Mouse (Mus musculus) kidney, adult 11 months (tissue): ENCODE measurements around the gene Odf2.

ENCODE experiments used
- DNase-seq: peaks from one replicate; pipeline ENCODE4 v3.0.0; 2022

Gene Odf2

GRCm38 (mm10) chr2:29940073-29940472 is 51.1 kb downstream of the Odf2 start:
- no peak for DNase-seq

GRCm38 (mm10) chr2:29940826-29941225 is 51.8 kb downstream of the Odf2 start:
- no peak for DNase-seq

- DNase-seq = peak; percentile 82
Observed at GRCm38 (mm10) chr2:29944723-29945122, 55.7 kb downstream of the Odf2 start.

- DNase-seq = no peak
Observed at GRCm38 (mm10) chr2:29948896-29949295, 59.9 kb downstream of the Odf2 start.

- no peak for DNase-seq
Observed at GRCm38 (mm10) chr2:29961246-29961645, 72.2 kb downstream of the Odf2 start.

GRCm38 (mm10) chr2:29964354-29965249 is 75.6 kb downstream of the Odf2 start:
- DNase-seq = peak; percentile 84

GRCm38 (mm10) chr2:29965250-29965843 is 76.3 kb downstream of the Odf2 start, which contains the start of gene Sptan1:
TSS of gene Sptan1 (plus strand) at chr2:29965560.
- peak; percentile 93 for DNase-seq

- DNase-seq = peak; percentile 48
Observed at GRCm38 (mm10) chr2:29965906-29966305, 76.9 kb downstream of the Odf2 start.

GRCm38 (mm10) chr2:29966826-29967225 is 77.8 kb downstream of the Odf2 start:
- DNase-seq = no peak

GRCm38 (mm10) chr2:29967768-29968167 is 78.7 kb downstream of the Odf2 start:
- DNase-seq = peak; percentile 44

GRCm38 (mm10) chr2:29968638-29969037 is 79.6 kb downstream of the Odf2 start:
- DNase-seq = peak; percentile 66

- peak; percentile 78 for DNase-seq
Observed at GRCm38 (mm10) chr2:29971838-29972635, 83.0 kb downstream of the Odf2 start.

- no peak for DNase-seq
Observed at GRCm38 (mm10) chr2:29973525-29973924, 84.5 kb downstream of the Odf2 start.

- DNase-seq = no peak
Observed at GRCm38 (mm10) chr2:29977307-29977706, 88.3 kb downstream of the Odf2 start.

- no peak for DNase-seq
Observed at GRCm38 (mm10) chr2:29980661-29981060, 91.6 kb downstream of the Odf2 start.
